12 mouse cellular contexts compared by ENCODE assay signal in genomic region chr3:88754283-88754682, GRCm38 (mm10). TPM values are rescaled to one million over a fixed set of nuclear protein-coding genes. Genes with fewer than 3 reads are reported as not detected.
DNase-seq lines count a peak whose midpoint lies in the region; ATAC-seq lines count a peak whose summit lies in the region.
"Had no signal": no experiment of that assay in that cellular context is flagged by ENCODE, and none has a peak within 500 bp of the region (broad histone marks: within the 10 kb centered on the region; RNA-seq: fewer than 3 reads in every experiment).

No protein-coding gene starts in this region.

- no peak for DNase-seq in kidney, postnatal 4 days
- DNase-seq in 416B (ENCODE audit: low read depth) (peak; percentile 89), MEL-GATA-1-ER (ENCODE audit: extremely low read depth, low read depth) (peak; percentile 59)
- DNase-seq in large intestine, adult 2 months (ENCODE audit: low read depth, low spot score): peak; percentile 53
- no peak for DNase-seq in urinary bladder, postnatal 36 days (ENCODE audit: low spot score in 2 of 2)
- no peak for DNase-seq in left cerebral cortex, adult 11 months (ENCODE audit: low spot score)
- no peak for DNase-seq in spleen, postnatal 14 days (ENCODE audit: low spot score in 2 of 2)
- DNase-seq: cerebellum, adult 11 months; right cerebral cortex, postnatal 25 days; thymus, adult 2 months had no signal

- no peaks in the 10 kb centered on the region for H3K9me3 ChIP-seq in kidney, embryonic 14.5 days (ENCODE audit: control insufficient read depth, low read length)
- H3K9me3 ChIP-seq: liver, embryonic 15.5 days had no signal

- H3K36me3 ChIP-seq in kidney, embryonic 14.5 days (ENCODE audit: control insufficient read depth, insufficient read depth, low read length): no peaks in the 10 kb centered on the region
- H3K36me3 ChIP-seq: liver, embryonic 15.5 days had no signal

- WGBS in kidney, embryonic 14.5 days: 71% methylated on average over 4 of the region's 4 CpGs
- WGBS in large intestine, adult 2 months: 26% methylated on average over 4 of the region's 4 CpGs

- H3K4me1 ChIP-seq in kidney, embryonic 14.5 days (ENCODE audit: control insufficient read depth, insufficient read depth, low read length): 0 out of 2 replicates have a peak, but pooled peaks cover 4% of the 10 kb centered on the region

- no peak overlapping the region for H3K4me3 ChIP-seq in kidney, embryonic 14.5 days (ENCODE audit: low read length)
- H3K4me3 ChIP-seq: liver, embryonic 15.5 days had no signal

- 0 out of 2 replicates have a peak, but pooled peaks have one; percentile 48 for ATAC-seq in kidney, embryonic 14.5 days (ENCODE audit: low FRiP score, low TSS enrichment)

- H3K27me3 ChIP-seq in kidney, embryonic 14.5 days (ENCODE audit: control insufficient read depth, insufficient read depth, low read length): no peaks in the 10 kb centered on the region
- H3K27me3 ChIP-seq: liver, embryonic 15.5 days had no signal

- H3K4me2 ChIP-seq in kidney, embryonic 14.5 days (replicated peaks; ENCODE audit: low read depth, low read length): no peak overlapping the region
- H3K4me2 ChIP-seq: liver, embryonic 15.5 days had no signal

- no peak overlapping the region for H3K27ac ChIP-seq in kidney, embryonic 14.5 days (ENCODE audit: low read depth, low read length)
- H3K27ac ChIP-seq: liver, embryonic 15.5 days had no signal

- no peak overlapping the region for H3K9ac ChIP-seq in kidney, embryonic 14.5 days (ENCODE audit: low read depth, low read length)
- H3K9ac ChIP-seq: liver, embryonic 15.5 days had no signal

RNA-seq across cellular contexts. Expression of gene Syt11, which starts 20.7 kb away (rescaled TPM):
- 10.3 and 12.5 TPM in 2 replicates for polyA plus RNA-seq in kidney, embryonic 14.5 days (2014; fragmentation: Nextera tagmentation; extraction: Ambion mirVana)
- 4.7 and 4.9 TPM in 2 replicates for polyA plus RNA-seq in large intestine, adult 2 months (2012; rRNA removed)

RNA-seq across cellular contexts. Expression of gene Rit1, which starts 37.6 kb away (rescaled TPM):
- 44.7 and 46.4 TPM in 2 replicates for polyA plus RNA-seq in kidney, embryonic 14.5 days (2014; fragmentation: Nextera tagmentation; extraction: Ambion mirVana)
- polyA plus RNA-seq in large intestine, adult 2 months (2012; rRNA removed): 30.6 and 38.7 TPM in 2 replicates

Comparison
In these comparisons a context has a peak if more than half of its experiments do, and no peak if none do; other contexts are left out.
1. DNase-seq: peak in 416B (single experiment), MEL-GATA-1-ER (single experiment) and large intestine, adult 2 months (single experiment); none in kidney, postnatal 4 days (0 of 2), urinary bladder, postnatal 36 days (0 of 2), left cerebral cortex, adult 11 months (single experiment) and spleen, postnatal 14 days (0 of 2).